Mouse (Mus musculus): ENCODE data around the gene Csmd2.

The Csmd2 gene

GRCm38 (mm10) chr4:128325511-128325910, 337.9 kb downstream of the Csmd2 start:
- no peak for DNase-seq (ENCODE audit: extremely low read depth, low read depth, low spot score)

- DNase-seq (ENCODE audit: extremely low read depth, low read depth, low spot score) = no peak
Observed at GRCm38 (mm10) chr4:128326755-128327154, 339.1 kb downstream of the Csmd2 start.

- DNase-seq (ENCODE audit: extremely low read depth, low read depth, low spot score) = no peak
Observed at GRCm38 (mm10) chr4:128327421-128327820, 339.8 kb downstream of the Csmd2 start.

GRCm38 (mm10) chr4:128330519-128330918, 342.9 kb downstream of the Csmd2 start:
- DNase-seq (ENCODE audit: extremely low read depth, low read depth, low spot score) = no peak

- DNase-seq (ENCODE audit: extremely low read depth, low read depth, low spot score) = no peak
Observed at GRCm38 (mm10) chr4:128340457-128340856, 352.8 kb downstream of the Csmd2 start.

DNA sequence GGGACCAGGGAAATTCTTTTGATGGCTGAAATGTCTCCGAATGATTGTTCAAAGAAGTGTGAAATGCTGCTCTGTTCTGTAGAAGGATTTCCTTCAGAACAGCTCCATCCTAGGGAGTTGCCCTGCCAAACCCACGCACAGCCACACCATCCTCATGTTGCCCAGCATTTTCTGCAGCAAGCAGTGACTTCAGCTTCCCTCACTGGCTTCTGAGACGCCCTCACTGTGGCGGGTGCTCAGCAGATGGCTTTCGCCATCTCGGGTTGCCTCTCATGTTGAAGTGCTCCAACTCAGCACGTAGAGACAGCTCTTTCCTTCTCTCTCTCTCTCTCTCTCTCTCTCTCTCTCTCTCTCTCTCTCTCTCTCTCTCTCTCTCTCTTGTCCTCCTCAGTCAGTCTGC, 353.7 kb downstream of the Csmd2 start:
- no peak for DNase-seq (ENCODE audit: extremely low read depth, low read depth, low spot score)

GRCm38 (mm10) chr4:128342208-128342607, 354.6 kb downstream of the Csmd2 start:
- DNase-seq (ENCODE audit: extremely low read depth, low read depth, low spot score) = no peak

DNA sequence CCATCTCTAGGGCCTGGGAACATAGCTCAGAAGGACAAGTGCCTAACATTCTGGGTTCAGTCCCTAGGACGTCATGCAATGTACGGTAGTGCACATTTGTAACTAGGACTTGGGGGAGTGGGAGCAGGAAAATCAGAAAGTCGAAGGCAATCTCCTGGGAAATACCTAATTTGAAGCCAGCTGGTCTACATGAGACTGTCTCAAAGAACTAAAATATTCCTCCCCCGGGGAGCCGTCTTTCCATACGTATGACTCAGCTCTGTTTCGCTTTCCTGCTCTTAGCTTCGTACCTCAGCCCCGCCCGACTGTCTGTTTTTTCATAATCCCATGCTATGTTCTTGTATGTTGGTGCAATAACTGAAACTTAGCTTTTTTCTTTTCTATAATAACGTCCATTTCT, 371.1 kb downstream of the Csmd2 start:
- no peak for DNase-seq (ENCODE audit: extremely low read depth, low read depth, low spot score)

DNA sequence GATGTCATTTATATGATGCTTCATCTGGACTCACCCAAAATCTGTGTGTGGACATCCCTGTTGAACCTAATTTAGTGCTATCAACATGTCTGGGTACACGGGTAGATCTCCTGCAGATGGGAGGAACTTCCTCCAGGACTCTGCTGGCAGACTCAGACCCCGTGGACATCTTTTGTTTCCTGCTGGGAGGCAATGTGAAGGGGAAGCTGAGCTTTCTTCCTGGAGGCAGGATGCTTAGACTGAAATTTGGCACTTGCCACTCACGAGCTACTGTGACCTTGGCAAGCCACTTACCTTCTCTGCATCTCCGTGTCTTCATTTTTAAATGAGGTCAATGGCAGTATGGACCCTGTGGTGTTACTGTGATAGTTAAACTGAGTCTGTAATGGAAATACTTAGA, 378.2 kb downstream of the Csmd2 start:
- no peak for DNase-seq (ENCODE audit: extremely low read depth, low read depth, low spot score)

- DNase-seq (ENCODE audit: extremely low read depth, low read depth, low spot score) = no peak
Observed at GRCm38 (mm10) chr4:128368088-128368487, 380.4 kb downstream of the Csmd2 start.

GRCm38 (mm10) chr4:128371766-128372165, 384.1 kb downstream of the Csmd2 start:
- DNase-seq (ENCODE audit: extremely low read depth, low read depth, low spot score) = no peak

DNA sequence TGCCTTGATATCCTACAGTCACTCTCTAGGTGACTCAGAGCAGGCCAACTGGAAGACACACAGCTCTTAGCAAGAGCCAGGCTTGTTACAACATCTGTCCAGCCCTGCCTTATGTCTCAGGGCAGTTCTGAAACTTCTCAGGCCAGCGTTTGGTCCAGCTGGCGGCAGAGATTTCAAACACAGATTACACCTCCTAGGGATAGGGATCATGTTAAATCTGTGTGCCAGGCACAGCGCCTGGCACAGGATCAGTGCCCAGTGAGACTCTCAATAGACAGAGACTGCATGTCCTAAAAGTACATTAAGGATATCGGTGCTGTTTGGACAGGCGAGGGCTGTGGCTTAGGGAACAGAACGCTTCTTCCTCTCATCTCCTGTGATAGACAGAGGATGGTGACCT, 385.5 kb downstream of the Csmd2 start:
- no peak for DNase-seq (ENCODE audit: extremely low read depth, low read depth, low spot score)

- no peak for DNase-seq (ENCODE audit: extremely low read depth, low read depth, low spot score)
Observed at GRCm38 (mm10) chr4:128374051-128374450, 386.4 kb downstream of the Csmd2 start.

DNA sequence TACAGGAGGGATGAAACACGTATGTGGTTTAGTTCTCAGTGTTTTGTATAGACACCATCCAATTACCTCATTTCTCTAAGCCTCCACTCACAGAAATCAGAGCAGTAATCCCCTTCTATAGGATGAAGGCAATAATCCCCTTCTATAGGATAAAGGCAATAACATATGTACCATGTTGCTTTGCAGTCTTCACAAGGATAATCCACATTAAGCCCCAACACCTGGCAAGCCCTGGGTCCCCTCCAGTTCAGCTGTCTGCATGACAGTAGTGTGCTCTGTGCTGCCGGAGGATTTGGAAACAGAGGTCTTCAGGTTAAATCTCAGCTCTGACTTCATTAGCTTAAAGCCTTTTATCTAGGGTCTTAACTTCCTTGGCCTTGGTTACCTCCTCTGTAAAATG, 391.3 kb downstream of the Csmd2 start:
- no peak for DNase-seq (ENCODE audit: extremely low read depth, low read depth, low spot score)

DNA sequence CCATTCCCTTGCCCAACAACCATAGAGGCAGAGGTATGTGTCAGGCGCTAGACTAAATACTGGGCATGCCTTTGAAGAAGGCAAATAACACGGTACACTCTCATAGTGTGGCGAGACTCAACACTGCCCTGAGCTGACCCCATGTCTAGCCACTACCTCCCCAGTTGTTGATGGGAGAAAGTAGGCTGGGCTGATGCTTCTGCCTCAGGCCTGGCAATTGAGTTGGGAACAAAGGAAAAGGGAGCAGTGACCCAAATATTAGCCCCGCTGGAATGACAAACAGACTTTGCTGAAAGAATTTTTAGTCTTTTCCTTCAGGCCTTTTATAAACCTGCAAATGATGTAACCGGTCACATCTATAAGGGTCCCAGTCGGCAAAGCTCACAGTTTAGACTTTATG, 393.7 kb downstream of the Csmd2 start:
- no peak for DNase-seq (ENCODE audit: extremely low read depth, low read depth, low spot score)

GRCm38 (mm10) chr4:128383800-128384199, 396.1 kb downstream of the Csmd2 start:
- DNase-seq (ENCODE audit: extremely low read depth, low read depth, low spot score) = no peak

DNA sequence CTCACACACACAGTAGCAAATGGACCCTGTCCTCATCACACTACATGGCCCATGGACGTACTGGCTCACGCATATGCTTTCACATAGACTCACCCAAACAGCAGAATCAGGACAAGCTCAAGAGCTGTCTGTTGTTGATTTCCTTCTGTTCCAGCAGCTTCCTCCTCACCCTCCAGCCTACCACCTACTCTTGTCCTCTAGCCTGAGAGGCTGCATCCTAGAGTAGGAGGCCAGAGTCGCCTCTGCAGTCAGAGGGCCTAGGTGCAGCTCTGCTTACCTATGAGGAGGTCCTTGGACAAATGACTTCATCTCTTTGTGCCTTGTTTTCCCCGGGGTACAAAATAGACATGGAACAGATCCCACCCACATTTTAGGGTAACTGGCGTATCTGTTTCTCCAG, 403.8 kb downstream of the Csmd2 start:
- DNase-seq (ENCODE audit: extremely low read depth, low read depth, low spot score) = no peak

DNA sequence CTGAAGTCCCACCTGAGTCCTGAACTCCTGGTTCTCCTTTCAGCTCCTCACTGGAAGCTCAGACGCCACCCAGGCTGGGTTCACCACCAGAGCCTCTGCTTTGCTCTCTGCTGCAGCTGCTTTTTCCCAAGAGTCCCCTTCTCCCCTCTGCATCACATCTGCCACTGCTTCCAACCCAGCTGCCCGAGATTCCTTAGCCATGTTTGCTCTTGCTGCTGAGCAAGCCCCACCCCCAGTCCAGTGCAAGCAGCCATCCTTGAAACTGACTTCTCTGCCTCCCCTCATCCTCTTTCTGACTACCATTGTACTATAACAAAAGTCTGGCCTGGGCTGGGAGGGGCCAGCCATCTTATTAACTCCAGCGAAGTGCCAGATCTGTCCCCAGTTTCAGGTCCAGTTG, 404.6 kb downstream of the Csmd2 start:
- no peak for DNase-seq (ENCODE audit: extremely low read depth, low read depth, low spot score)

- DNase-seq (ENCODE audit: extremely low read depth, low read depth, low spot score) = no peak
Observed at GRCm38 (mm10) chr4:128393864-128394263, 406.2 kb downstream of the Csmd2 start.

GRCm38 (mm10) chr4:128396616-128397015, 409.0 kb downstream of the Csmd2 start:
- DNase-seq (ENCODE audit: extremely low read depth, low read depth, low spot score) = no peak

DNA sequence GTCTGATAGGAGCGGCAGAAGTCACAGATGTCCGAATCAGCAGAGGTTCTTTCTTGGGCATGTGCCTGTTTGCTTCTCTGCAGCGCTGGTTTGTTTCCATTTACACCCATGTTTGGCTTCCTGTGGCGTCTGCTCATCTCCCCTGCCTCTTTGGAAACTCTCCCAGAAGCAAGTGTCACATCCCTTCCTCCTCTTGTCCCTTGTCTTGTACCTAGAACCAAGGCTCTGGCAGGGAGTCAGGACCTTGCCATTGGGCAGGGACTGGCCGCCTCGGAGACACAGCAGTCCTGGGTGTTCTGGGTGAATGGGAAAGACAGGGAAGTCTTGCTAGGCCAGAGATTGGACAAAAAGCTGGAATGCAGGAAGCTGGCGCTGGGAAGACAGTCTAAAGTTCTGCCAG, 410.1 kb downstream of the Csmd2 start:
- no peak for DNase-seq (ENCODE audit: extremely low read depth, low read depth, low spot score)

- no peak for DNase-seq (ENCODE audit: extremely low read depth, low read depth, low spot score)
Observed at GRCm38 (mm10) chr4:128398948-128399347, 411.3 kb downstream of the Csmd2 start.

GRCm38 (mm10) chr4:128400016-128400415, 412.4 kb downstream of the Csmd2 start:
- DNase-seq (ENCODE audit: extremely low read depth, low read depth, low spot score) = no peak

DNA sequence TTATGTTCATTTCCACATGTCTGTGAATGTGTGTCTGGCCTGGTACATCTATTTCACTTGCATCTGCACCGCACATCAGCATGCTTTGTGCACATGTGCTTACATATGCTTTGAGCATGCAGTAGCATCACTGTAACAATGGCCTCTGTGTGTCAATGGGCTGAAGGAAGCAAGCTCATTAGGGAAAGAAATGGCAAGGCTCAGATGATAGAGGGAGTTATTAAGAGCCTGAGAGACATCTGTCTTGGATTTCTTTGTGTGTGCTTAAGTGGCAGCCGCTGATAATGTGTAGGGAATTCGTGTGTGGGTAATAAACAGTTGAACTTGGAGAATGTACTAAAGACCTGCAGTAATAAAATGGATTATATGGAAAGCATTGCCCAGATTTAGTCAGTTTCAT, 413.9 kb downstream of the Csmd2 start:
- no peak for DNase-seq (ENCODE audit: extremely low read depth, low read depth, low spot score)
